Mouse (Mus musculus): ENCODE results near the gene Saxo2.

DNA sequence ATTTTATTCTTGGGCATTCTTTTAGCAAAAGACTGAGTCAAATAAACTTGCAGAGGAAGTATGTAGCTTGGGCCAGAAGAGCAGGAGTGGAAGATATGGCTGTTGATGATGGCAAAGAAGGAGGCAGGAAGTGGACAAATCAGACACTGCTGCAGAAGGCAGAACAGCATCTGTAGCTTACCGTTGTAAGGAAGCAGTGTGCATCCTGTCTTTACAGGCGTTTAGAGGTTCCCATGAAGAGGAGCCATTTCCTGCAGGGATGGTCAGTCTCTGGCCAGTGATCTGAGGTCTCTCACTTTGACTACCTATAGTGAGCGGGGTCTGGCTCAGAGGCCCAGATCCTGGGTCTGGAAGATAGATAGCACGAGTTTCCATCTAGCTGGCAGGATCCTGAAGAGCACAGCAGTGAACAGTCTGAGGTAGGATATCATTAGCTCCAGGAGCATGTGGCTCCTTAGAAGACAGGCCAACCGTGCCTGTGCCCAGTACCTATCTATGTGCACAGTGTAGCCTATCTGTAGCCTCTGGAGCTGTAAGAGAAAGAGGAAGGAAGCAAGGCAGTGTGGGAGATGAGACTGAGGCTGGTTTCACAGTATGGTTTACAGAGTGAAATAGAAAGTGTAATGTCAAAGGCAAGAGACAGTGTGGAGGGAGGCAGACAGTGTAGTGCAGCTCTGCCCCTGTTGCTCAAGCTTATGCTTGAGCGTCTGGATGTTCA is 42.9 kb upstream of the Saxo2 start:
- TF ChIP-seq CTCF (IDR thresholded peaks at IDR 0.05) (no peak), EP300 (IDR thresholded peaks at IDR 0.05) (no peak)
